Mouse (Mus musculus) pancreas, adult 10 weeks (tissue): ENCODE data around the gene Cyp2c39. TPM values are rescaled to one million over a fixed set of nuclear protein-coding genes. Genes with fewer than 3 reads are reported as not detected.

Source experiments
- polyA plus RNA-seq: library from polyadenylated mRNA; stranded (reverse); fragments of 350-450 nt; fragmentation: Illumina TruSeq; extraction: RNeasy Lipid Tissue Mini Kit (QIAGEN cat#74804); gene quantifications from one replicate; pipeline ENCODE4 v1.2.3, GENCODE M21; 2015; ENCODE audit warnings: low read depth, low replicate concordance; ENCODE audit not compliant: insufficient read depth

Gene Cyp2c39
- not detected for polyA plus RNA-seq

DNA sequence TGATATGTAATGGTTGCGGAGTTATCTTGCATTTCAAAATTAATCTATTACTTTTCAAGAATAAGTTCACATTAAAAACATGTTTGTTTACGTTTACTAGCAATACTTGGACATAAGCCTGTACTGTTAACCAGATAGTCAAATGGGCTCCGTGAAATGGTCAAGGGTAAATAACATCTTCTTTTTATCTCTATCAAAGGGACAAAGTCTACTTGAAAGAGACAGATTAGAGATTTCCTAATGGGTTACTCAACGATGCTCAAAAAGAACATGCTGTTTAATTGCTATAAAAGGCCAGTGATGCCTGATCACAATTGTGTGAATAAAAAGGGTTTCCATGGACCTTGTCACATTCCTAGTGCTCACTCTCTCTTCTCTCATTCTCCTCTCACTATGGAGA is at the start of gene Cyp2c39:
TSS of gene Cyp2c39 (plus strand) at position 329 of the 400 bp plus-strand sequence.

DNA sequence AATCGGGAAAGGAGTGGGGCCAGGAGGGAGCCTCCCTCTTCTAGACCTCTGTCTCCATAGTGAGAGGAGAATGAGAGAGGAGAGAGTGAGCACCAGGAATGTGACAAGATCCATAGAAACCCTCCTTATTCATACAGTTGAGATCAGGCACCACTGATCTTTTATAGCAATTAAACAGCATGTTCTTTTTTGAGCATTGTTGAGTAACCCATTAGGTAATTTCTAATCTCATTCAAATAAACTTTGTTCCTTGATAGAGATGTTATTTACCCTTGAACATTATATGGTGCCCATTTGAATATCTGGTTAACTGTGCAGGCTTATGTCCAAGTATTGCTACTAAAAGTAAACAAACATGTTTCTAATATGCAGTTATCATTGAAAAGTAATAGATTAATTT is 47.7 kb upstream of the Cyp2c39 start, which contains the start of gene Cyp2c38:
TSS of gene Cyp2c38 (minus strand) at position 135 of the 400 bp plus-strand sequence.

Other genes with a start within 250 kb of the Cyp2c39 start
- gene Cyp2c29, start 241.5 kb upstream of the Cyp2c39 start, polyA plus RNA-seq, result not detected
- not detected for gene Cyp2c38, start 47.8 kb upstream of the Cyp2c39 start, polyA plus RNA-seq
- gene Cyp2c67, start 138.2 kb downstream of the Cyp2c39 start, polyA plus RNA-seq, result not detected
- gene Cyp2c68, start 230.2 kb downstream of the Cyp2c39 start, polyA plus RNA-seq, result not detected